Mouse (Mus musculus) C2C12 (cell line): ENCODE measurements at regions not wholly inside any gene's neighbourhood (a gene's known extent, or its start where the extent isn't known, plus 50 kb on each side); places are given as distances from the start of the nearest gene placed in this dataset.

Experiments
- CTCF ChIP-seq: IDR thresholded peaks from one replicate; pipeline ENCODE4 v1.5.1; 2011; ENCODE audit not compliant: control insufficient read depth, insufficient read depth, insufficient read length
- FOSL1 ChIP-seq: IDR thresholded peaks from one replicate; pipeline ENCODE4 v1.8.0; 2011; ENCODE audit warnings: mild to moderate bottlenecking, low read length; ENCODE audit not compliant: poor library complexity, insufficient read depth, severe bottlenecking
- MAX ChIP-seq: IDR thresholded peaks from one replicate; pipeline ENCODE4 v1.6.1; 2011; ENCODE audit warnings: mild to moderate bottlenecking, control low read depth
- MYOD1 ChIP-seq: IDR thresholded peaks from one replicate; pipeline ENCODE4 v1.6.1; 2011; ENCODE audit warnings: low read depth; ENCODE audit not compliant: control insufficient read depth, insufficient read length
- MYOG ChIP-seq: IDR thresholded peaks from one replicate; pipeline ENCODE4 v1.6.1; 2011; ENCODE audit not compliant: control insufficient read depth, insufficient read length; ENCODE audit errors: extremely low read depth
- USF1 ChIP-seq: IDR thresholded peaks from one replicate; pipeline ENCODE4 v1.6.1; 2011; ENCODE audit warnings: low read depth, mild to moderate bottlenecking, control low read depth, moderate library complexity

DNA sequence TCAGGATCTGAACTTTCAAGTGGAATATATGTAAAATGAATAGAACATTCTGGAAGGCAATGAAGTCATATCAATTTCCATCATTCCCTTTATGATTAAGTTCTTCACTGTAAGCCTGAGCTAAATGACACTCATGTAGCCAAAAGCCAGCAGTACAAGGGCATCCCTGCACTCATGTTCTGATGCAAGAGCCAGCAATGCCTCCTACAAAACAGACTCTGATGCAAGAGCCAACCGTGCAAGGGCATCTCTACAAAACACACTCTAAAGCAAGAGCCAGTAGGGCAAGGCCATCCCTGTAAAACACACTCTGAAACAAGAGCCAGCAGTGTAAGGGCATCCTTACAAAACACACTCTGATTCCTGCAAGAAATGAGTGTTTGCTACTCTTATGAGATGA is 997.4 kb upstream of the Adgrl2 start:
- TF ChIP-seq CTCF = no peak
- no peak for TF ChIP-seq USF1
- TF ChIP-seq MYOD1 = no peak
- TF ChIP-seq FOSL1 = no peak
- TF ChIP-seq MAX = no peak
- no peak for TF ChIP-seq MYOG
